Mouse (Mus musculus) myocyte (in vitro differentiated cells): ENCODE data around the gene Ctnnbl1.

ENCODE experiments used
- E2F4 ChIP-seq: IDR thresholded peaks from one replicate; pipeline ENCODE4 v1.6.1; 2011; ENCODE audit warnings: mild to moderate bottlenecking, control low read depth, moderate library complexity; ENCODE audit not compliant: insufficient read depth
- MAX ChIP-seq: IDR thresholded peaks from one replicate; pipeline ENCODE4 v1.6.1; 2011; ENCODE audit warnings: low read depth, mild to moderate bottlenecking, control low read depth
- MYOD1 ChIP-seq, 3 experiments: IDR thresholded peaks; one replicate each; pipeline ENCODE4 v1.6.1; 2011; ENCODE audit warnings: control low read depth in 2 of 3, low read depth in 2 of 3, mild to moderate bottlenecking in 2 of 3, moderate library complexity in 1 of 3; ENCODE audit not compliant: insufficient read length in 2 of 3, control insufficient read depth in 1 of 3
- MYOG ChIP-seq, 3 experiments: IDR thresholded peaks; one replicate each; pipeline ENCODE4 v1.6.1; 2011; ENCODE audit warnings: control low read depth in 2 of 3, low read depth in 2 of 3, mild to moderate bottlenecking in 2 of 3; ENCODE audit not compliant: insufficient read length in 2 of 3, control insufficient read depth in 1 of 3, insufficient read depth in 1 of 3
- POLR2A ChIP-seq: IDR thresholded peaks from one replicate; pipeline ENCODE4 v1.6.1; 2011; ENCODE audit warnings: low read depth, mild to moderate bottlenecking, control low read depth, moderate library complexity; ENCODE audit not compliant: insufficient read length
- POLR2AphosphoS2 ChIP-seq: IDR thresholded peaks from one replicate; pipeline ENCODE4 v1.6.1; 2011; ENCODE audit warnings: low read depth, control low read depth; ENCODE audit not compliant: insufficient read length
- REST ChIP-seq: IDR thresholded peaks from one replicate; pipeline ENCODE4 v1.6.1; 2011; ENCODE audit warnings: mild to moderate bottlenecking, control low read depth, moderate library complexity; ENCODE audit not compliant: insufficient read depth, insufficient read length
- SRF ChIP-seq: IDR thresholded peaks from one replicate; pipeline ENCODE4 v1.6.1; 2011; ENCODE audit warnings: low read depth; ENCODE audit not compliant: control insufficient read depth, insufficient read length
- TCF12 ChIP-seq: IDR thresholded peaks from one replicate; pipeline ENCODE4 v1.6.1; 2011; ENCODE audit warnings: mild to moderate bottlenecking, control low read depth; ENCODE audit not compliant: poor library complexity, insufficient read depth, severe bottlenecking
- USF1 ChIP-seq: IDR thresholded peaks from one replicate; pipeline ENCODE4 v1.6.1; 2011; ENCODE audit warnings: low read depth, mild to moderate bottlenecking, control low read depth, moderate library complexity

GRCm38 (mm10) chr2:157927815-157928214 lies 190.6 kb downstream of the Ctnnbl1 start:
- TF ChIP-seq POLR2AphosphoS2 = no peak
- no peak for TF ChIP-seq MAX
- TF ChIP-seq USF1 = no peak
- TF ChIP-seq SRF = no peak
- no peak for TF ChIP-seq POLR2A
- TF ChIP-seq E2F4 = no peak
- no peak for TF ChIP-seq TCF12
- no peak for TF ChIP-seq REST
- TF ChIP-seq MYOG (IDR thresholded peaks at IDR 0.05; ENCODE audit: control insufficient read depth in 1 of 3, insufficient read depth in 1 of 3, insufficient read length in 2 of 3, low read depth in 2 of 3) = no peak
- no peak for TF ChIP-seq MYOD1 (IDR thresholded peaks at IDR 0.05; ENCODE audit: control insufficient read depth in 1 of 3, insufficient read length in 2 of 3, low read depth in 2 of 3)
